Mouse (Mus musculus) lung, adult 2 months (tissue): ENCODE data around the gene Plcl1. TPM values are rescaled to one million over a fixed set of nuclear protein-coding genes. Genes with fewer than 3 reads are reported as not detected.

Source experiments
- DNase-seq: peaks from one replicate; pipeline ENCODE4 v3.0.0; 2022
- H3K4me1 ChIP-seq: fragments of 200-500 bp; 2 replicates; pipeline ENCODE4 v1.6.1; 2011; ENCODE audit warnings: low read length; ENCODE audit not compliant: control insufficient read depth, insufficient read depth
- H3K4me3 ChIP-seq: fragments of 200-500 bp; replicated peaks from 2 replicates; pipeline ENCODE3; 2011; ENCODE audit warnings: low read depth, mild to moderate bottlenecking, control low read depth, low read length; ENCODE audit errors: extremely low read depth
- CTCF ChIP-seq: fragments of 200-500 bp; IDR thresholded peaks from 2 replicates; pipeline ENCODE4 v1.5.1; 2011; ENCODE audit warnings: mild to moderate bottlenecking, low read length, control low read depth; ENCODE audit not compliant: insufficient read depth
- POLR2A ChIP-seq: fragments of 200-500 bp; IDR thresholded peaks from 2 replicates; pipeline ENCODE4 v1.6.1; 2011; ENCODE audit warnings: low read depth, mild to moderate bottlenecking, control low read depth, low read length, borderline replicate concordance; ENCODE audit errors: extremely low read depth
- WGBS: fragments of 180-500 bp; shearing (Covaris S2); methylation state at CpG from one replicate; pipeline ENCODE4 v1.1.7; 2018; 5-methylcytosine and 5-hydroxymethylcytosine counted together
- polyA plus RNA-seq: library from polyadenylated mRNA; depleted of rRNA; stranded (reverse); fragments of >200 nt; gene quantifications from 2 replicates; pipeline ENCODE4 v1.2.3, GENCODE M21; 2012

The Plcl1 gene
- polyA plus RNA-seq, 1 experiment, result 2.4 TPM

DNA sequence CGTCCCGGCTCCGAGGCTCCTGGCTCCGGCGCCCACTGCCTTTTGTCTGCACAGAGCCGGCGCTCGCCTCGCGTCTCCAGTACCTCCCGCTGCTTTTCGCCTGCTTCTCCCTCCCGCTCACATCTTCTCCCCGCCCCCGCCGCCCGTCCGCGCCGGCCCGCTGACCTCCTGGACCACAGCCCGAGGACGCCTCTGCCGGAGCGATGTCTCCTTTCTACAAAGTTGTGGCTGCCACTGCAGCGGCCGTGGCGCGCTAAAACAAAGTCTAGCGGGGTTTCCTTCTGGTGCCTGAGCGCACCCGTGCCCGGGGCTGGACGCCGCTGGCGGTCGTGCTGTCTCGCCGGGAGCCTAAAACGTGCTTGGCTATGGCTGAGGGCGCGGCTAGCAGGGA lies 297 bp downstream of the Plcl1 start:
- peak; percentile 78 for DNase-seq
- WGBS, result under 1% methylated on average over 42 of the region's 42 CpGs
- Histone ChIP-seq H3K4me3 (peak overlapping the region; percentile 72), H3K4me1 (peaks cover 3% of the 10 kb centered on the region; the same call in 1 of the 2 replicates)
- TF ChIP-seq CTCF, result no peak
- TF ChIP-seq POLR2A, result 0 out of 2 replicates have a peak, but pooled peaks have one; percentile 2

DNA sequence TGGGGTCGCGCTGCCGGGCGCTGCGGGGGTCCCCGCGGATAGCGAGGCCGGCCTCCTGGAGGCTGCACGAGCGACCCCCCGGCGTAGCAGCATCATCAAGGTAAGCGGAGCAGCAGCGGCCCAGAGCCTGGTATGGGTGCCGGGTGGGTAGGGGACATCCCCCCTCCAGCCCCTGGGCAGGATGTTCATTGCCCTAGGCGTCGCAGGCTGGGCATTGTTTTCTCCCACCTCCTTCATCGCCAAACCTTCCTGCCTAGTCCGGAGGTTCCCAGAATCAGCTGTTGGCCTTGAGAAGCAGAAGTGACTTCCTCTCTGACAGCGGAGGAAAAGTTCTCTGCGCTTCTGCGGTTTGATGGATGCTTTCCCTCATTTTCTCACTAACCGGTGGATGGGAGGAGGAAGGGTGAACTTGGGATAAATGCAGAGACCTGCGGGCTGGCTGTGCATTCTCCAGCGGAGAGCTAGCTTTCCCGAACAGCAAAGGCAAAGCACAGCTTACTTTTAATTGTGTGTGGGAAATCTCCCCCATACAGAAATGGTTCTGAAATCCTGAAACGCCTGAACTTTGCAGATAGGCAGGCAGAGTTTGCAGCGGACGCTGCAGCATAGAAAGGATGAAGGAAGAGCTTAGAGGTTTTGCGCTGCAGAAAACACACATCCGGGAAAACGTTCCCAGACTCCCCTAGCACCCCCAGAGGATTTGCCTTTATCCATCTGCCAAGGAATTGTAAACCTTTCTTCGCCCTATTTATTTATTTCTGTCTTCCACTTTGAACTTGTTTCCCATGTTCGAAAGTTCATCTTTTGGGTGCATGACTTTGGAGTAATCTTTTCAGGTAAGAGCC lies 1.0 kb downstream of the Plcl1 start:
- WGBS, result 3% methylated on average over 35 of the region's 35 CpGs
- Histone ChIP-seq H3K4me1 (peaks cover 3% of the 10 kb centered on the region; the same call in 1 of the 2 replicates), H3K4me3 (peak overlapping the region; percentile 72)
- peak; percentile 31 for DNase-seq
- TF ChIP-seq POLR2A, result no peak
- no peak for TF ChIP-seq CTCF

DNA sequence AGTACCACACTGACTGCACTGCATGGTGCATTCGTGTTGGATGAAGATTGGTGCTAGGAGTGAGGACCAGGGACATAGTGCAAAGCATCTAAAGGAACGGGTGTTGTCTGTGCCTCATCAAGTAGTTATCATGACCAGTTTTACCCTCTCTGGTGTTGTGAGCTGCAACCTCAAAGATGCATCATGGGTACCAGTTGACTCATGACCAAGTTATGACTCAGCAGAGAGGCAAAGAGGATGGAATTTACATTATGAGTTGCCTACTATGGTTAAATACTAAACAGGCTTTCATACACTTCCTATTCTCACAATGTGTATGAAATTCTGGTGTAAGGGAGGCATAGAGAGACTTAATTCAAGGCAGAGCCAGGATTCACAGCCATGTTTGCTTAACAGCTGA lies 4.9 kb downstream of the Plcl1 start:
- no peak for DNase-seq
- Histone ChIP-seq H3K4me1 (no peaks in the 10 kb centered on the region), H3K4me3 (no peak overlapping the region)
- no peak for TF ChIP-seq CTCF
- TF ChIP-seq POLR2A, result no peak
- WGBS, result 82% methylated on average over 2 of the region's 2 CpGs

DNA sequence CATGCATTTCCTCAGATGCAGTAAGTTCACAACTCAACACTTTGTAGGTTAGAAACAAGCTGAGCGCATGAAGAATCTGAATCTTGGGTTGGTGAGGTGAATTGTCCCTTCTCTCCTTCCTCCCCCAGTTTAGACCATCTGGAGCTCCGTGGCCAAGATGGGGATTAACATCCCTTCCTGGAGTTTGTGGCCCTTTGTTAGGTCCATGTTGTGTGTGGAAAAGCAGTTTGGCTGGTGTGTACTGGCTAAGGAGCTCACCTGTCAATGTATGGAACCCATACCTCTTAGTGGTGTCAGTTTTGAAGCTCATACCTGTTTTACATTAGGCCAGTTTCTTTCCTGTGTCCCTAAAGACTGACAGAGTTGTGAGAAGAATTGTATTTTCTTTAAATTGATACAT lies 5.4 kb downstream of the Plcl1 start:
- DNase-seq, result no peak
- Histone ChIP-seq H3K4me1 (no peaks in the 10 kb centered on the region), H3K4me3 (no peak overlapping the region)
- 83% methylated on average over 2 of the region's 2 CpGs for WGBS
- TF ChIP-seq CTCF (no peak), POLR2A (no peak)

DNA sequence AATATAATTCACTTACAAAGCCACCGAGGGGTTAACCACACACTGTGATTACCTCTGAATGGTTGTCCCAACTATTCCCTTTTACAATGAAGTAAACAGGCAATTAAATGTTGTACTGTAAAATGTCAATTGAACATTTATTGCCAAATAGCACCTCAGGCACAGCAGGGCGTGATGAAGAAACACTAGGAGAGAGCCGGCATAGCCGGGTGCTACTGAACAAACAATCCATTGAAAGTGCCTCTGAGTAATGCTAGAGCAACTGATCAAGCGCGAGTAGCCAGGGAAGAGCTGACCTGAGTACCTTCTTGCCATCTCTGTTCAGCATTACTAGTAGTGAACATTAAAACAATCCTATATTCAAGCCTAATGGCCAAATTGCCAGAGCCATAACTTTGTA lies 6.8 kb downstream of the Plcl1 start:
- WGBS, result 63% methylated on average over 6 of the region's 6 CpGs
- no peaks in the 10 kb centered on the region for H3K4me1 ChIP-seq
- no peak for DNase-seq
- H3K4me3 ChIP-seq, result no peak overlapping the region
- no peak for TF ChIP-seq POLR2A
- no peak for TF ChIP-seq CTCF

GRCm38 (mm10) chr1:55413534-55413933 lies 7.8 kb downstream of the Plcl1 start:
- Histone ChIP-seq H3K4me1 (no peaks in the 10 kb centered on the region), H3K4me3 (no peak overlapping the region)
- 32% methylated on average over 1 of the region's 1 CpGs for WGBS
- no peak for DNase-seq
- TF ChIP-seq CTCF (no peak), POLR2A (no peak)

DNA sequence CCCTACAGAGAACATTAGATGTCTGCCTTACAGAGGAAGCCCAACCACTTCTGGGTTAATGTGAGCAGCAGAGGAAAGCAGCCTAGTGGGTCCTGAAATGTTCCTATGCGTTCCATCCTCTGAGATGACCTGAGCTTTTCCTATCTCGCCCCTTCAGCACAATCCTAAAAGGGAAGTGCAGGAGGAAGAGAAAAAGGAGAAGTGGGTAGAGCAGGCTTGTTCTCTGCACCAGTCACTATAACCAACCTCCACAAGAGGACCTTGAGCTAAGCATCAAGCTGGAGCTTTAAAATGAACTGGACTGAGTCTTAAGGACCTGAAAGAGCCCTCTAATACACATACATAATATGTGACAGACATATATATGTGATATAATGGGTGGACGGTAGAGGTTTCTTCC lies 13.2 kb downstream of the Plcl1 start:
- DNase-seq, result no peak
- H3K4me1 ChIP-seq, result no peaks in the 10 kb centered on the region
- 83% methylated on average over 3 of the region's 3 CpGs for WGBS
- H3K4me3 ChIP-seq, result no peak overlapping the region
- TF ChIP-seq CTCF (no peak), POLR2A (no peak)

DNA sequence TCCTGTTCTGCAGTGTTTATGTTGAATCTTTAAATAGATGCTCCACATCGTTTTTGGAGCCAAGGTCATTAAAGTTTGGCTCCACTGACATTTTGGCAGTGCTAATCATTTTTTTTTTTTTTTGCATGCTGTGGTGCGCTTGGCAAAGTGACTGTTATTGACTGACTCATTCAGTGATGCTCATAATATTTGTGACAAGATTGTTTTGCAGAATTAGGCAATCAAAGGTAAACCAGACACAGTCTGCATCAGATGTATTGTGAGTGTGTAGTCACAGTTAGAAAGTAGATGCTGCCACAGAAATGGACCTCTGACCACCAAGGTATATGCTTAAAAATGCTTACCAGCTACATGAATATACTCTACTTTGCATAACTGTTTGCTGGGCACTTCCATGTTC lies 21.9 kb downstream of the Plcl1 start:
- Histone ChIP-seq H3K4me1 (no peaks in the 10 kb centered on the region; the same call in 1 of the 2 replicates), H3K4me3 (no peak overlapping the region)
- WGBS, result 51% methylated on average over 2 of the region's 2 CpGs
- no peak for DNase-seq
- no peak for TF ChIP-seq CTCF
- no peak for TF ChIP-seq POLR2A

- WGBS, result 83% methylated on average over 2 of the region's 2 CpGs
Measured at GRCm38 (mm10) chr1:55429051-55429450, 23.3 kb downstream of the Plcl1 start.

DNA sequence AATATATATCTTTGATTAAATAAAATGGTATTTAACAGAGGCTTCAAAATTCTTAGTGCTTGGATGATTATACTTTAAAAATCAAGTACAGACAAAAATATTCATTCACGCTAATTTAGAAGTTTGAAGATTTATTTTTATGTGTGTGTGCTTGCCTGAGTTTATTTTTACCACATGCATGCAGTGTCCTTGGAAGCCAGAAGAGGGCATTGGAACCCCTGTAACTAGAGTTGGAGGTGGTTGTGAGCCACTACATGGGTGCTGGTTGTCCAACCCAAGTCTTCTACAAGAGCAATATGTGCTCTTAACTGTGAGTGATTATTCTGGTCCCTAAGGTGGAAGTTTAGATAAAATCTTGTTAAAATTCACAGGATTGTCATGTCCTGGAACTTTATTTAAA lies 24.0 kb downstream of the Plcl1 start:
- TF ChIP-seq CTCF (no peak), POLR2A (no peak)
- DNase-seq, result no peak
- Histone ChIP-seq H3K4me3 (no peak overlapping the region), H3K4me1 (no peaks in the 10 kb centered on the region; the same call in 1 of the 2 replicates)
- WGBS, result 95% methylated on average over 1 of the region's 1 CpGs

More at GRCm38 (mm10) chr1:55429051-55429450, 23.3 kb downstream of the Plcl1 start:
- DNase-seq, result no peak
- H3K4me3 ChIP-seq, result no peak overlapping the region
- H3K4me1 ChIP-seq, result no peaks in the 10 kb centered on the region; the same call in 1 of the 2 replicates
- TF ChIP-seq CTCF, result no peak
